Mouse (Mus musculus) brain, embryonic 14.5 days (tissue): ENCODE measurements around the gene Fbrsl1.

Experiments
- CTCF ChIP-seq: fragments of 200-500 bp; IDR thresholded peaks from 2 replicates; pipeline ENCODE4 v1.5.1; 2012; ENCODE audit warnings: inconsistent platforms, mild to moderate bottlenecking, moderate library complexity, borderline replicate concordance; ENCODE audit not compliant: insufficient read depth, insufficient read length; ENCODE audit errors: extremely low read depth
- POLR2A ChIP-seq: fragments of 200-500 bp; IDR thresholded peaks from 2 replicates; pipeline ENCODE4 v1.6.1; 2012; ENCODE audit warnings: mild to moderate bottlenecking, inconsistent platforms, borderline replicate concordance; ENCODE audit not compliant: poor library complexity, insufficient read depth, insufficient read length, severe bottlenecking; ENCODE audit errors: extremely low read depth

DNA sequence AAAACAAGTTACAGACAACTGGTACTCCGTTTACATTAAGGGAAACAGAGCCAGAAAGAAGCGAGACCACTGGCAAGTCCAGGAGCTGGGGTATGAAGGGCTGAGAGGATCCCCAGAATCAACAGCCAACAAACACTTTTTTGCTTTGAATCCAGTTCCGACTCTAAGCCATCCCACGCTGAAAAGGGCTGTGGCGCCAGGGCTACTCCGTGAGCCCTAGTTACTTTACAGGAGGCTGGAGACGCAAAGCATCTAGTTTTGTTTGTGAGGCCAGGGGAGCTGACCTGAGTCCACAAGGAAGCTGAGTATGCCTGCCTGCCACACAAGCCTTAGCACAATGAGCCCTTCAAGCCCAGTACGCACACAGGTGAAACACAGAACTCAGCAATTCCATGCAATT, 61.0 kb downstream of the Fbrsl1 start:
- TF ChIP-seq POLR2A (no peak), CTCF (no peak)
